Mouse (Mus musculus): ENCODE results near the gene Car5a.
A peak's percentile ranks its signal among the peaks of the same experiment; 100 is the strongest.

Gene Car5a

DNA sequence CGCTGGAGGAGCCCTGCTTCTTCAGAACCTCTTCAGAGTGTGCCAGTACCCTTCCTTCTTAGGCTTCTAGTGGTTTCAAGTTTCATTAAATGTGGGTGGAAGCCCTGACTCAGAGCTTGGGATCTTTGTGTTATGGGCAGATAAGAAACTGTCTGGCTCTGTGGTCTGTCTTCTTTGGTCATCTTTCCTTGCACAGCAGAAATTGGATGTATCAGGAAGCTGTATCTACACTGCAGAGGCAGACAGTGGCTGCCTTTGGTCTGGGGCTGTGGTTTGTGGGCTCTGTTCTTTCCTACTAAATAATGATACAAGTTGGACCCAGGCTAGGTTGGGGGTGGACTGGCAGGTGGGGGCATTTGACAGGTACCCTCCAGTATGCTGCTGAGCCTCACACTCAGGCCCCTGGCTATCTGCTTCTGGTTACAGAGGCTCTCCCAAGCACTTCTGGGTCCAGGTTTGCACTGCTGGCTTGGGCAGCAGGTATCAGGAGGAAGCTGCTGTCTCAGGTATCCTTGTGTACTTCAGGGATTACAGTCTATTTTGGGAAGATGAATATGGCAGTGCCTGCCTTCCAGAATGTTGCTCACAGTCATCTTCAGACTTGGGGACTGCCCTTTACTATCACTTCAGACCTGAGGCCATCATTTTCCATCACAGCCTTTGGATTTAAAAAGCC, 11.3 kb upstream of the Car5a start:
- DNase-seq (ENCODE audit: low spot score): no peak

- DNase-seq (ENCODE audit: low spot score): no peak
These were observed 10.4 kb upstream of the Car5a start for GRCm38 (mm10) chr8:121954981-121955555.

GRCm38 (mm10) chr8:121953821-121954545, 9.3 kb upstream of the Car5a start:
- DNase-seq (ENCODE audit: low spot score): no peak

DNA sequence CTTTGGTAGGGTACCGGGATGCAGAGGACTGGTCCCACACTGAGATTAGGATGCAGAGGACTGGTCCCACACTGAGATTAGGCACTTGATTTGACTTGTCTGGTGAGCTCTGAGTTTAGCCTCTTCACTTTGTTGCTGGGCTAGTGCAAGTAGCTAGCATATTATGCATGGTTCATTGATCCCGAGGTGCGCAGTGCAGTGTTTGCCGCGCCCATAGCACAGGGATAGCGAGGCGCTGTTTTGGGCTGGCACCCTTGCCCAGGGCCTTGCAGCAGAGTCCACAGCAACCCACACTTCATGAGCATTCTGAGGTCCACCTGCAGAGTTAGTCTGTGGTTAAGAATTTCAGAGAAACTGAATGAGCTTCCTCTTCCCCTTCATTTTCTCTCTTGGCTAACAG, 8.1 kb upstream of the Car5a start:
- DNase-seq (ENCODE audit: low spot score): no peak

DNA sequence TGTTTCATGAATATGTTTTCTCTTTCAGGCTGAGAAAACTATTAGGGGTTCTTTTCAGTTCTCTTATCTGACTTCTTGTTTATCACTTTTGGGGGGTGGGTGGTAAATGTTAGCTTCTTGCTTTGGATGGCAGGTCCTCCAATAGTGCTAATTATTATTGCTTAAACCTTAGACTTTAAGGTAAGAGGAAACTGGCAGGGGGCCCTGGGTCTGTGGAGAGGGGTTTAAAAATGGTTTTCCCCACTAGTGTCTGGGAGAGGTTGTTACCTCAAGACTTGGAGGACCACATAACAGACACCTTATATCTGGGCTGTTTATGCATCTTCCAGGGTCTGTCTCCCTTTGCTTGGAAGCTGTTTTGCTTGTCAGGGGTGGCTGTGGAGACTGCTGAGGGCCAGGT, 7.4 kb upstream of the Car5a start:
- DNase-seq (ENCODE audit: low spot score): no peak

GRCm38 (mm10) chr8:121951656-121952009, 6.9 kb upstream of the Car5a start:
- no peak for DNase-seq (ENCODE audit: low spot score)

- peak; percentile 54 for DNase-seq (ENCODE audit: low spot score)
These were observed 6.3 kb upstream of the Car5a start for GRCm38 (mm10) chr8:121950749-121951655.

DNA sequence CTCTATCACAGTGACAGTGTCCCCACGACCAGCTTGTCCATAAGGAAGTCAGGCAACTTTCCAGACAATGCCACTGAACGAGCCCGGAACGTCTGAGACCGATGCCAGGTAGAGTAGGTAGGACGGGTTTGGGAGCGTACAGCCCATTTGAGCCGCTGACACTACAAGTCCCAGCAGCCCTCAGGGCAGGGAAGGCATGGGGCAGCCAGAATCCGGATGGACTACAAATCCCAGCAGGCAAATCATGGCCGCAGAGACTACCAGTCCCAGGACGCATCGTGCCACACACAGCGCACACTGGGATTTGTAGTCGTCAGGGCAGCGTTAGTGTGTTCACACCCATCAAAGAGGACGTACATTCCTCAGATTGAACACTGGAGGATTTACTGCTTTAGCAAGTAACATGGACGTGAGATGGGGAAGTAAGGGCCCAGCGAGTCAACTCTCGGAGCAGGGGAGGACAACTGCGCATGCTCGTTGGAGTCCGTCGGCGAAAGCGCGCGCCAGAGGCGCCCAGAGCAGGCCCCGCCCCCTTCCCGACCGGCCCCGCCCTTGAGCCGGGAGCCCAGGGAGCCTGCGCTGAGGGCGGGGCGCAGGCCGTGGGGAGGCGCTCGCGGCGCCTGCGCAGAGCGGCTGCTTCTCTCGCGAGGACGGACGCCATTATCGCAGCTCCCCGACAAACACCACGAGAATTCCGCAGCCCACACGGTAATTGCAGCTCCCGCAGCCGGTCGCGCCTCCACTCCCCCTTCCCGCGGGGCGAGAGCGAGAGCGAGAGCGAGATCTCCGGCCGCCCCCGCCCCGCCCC, 5.4 kb upstream of the Car5a start:
- DNase-seq (ENCODE audit: low spot score): peak; percentile 99

GRCm38 (mm10) chr8:121949222-121949800, 4.6 kb upstream of the Car5a start, which contains the start of gene Banp:
Banp (plus strand) TSS chr8:121949750.
- no peak for DNase-seq (ENCODE audit: low spot score)

GRCm38 (mm10) chr8:121948321-121949145, 3.8 kb upstream of the Car5a start:
- DNase-seq (ENCODE audit: low spot score): no peak

DNA sequence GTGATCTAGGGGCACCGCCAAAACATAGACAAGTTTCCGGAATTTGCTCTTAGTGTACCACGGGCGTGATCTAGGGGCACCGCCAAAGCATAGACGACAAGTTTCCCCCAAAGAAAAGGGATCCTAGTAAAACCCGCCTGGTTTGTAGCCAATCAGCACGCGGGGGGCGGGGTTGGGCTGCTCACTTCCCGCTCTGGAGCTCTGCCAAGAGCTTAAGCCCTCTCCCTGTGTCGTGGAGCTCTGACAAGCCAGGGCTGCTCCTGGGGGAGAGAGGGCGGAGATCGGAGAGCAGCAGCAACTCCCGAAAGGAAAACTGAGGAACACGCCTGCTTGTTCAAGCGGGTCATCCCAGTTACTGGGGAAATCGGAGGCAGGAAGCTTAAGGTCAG, 3.0 kb upstream of the Car5a start:
- DNase-seq (ENCODE audit: low spot score): peak; percentile 84

DNA sequence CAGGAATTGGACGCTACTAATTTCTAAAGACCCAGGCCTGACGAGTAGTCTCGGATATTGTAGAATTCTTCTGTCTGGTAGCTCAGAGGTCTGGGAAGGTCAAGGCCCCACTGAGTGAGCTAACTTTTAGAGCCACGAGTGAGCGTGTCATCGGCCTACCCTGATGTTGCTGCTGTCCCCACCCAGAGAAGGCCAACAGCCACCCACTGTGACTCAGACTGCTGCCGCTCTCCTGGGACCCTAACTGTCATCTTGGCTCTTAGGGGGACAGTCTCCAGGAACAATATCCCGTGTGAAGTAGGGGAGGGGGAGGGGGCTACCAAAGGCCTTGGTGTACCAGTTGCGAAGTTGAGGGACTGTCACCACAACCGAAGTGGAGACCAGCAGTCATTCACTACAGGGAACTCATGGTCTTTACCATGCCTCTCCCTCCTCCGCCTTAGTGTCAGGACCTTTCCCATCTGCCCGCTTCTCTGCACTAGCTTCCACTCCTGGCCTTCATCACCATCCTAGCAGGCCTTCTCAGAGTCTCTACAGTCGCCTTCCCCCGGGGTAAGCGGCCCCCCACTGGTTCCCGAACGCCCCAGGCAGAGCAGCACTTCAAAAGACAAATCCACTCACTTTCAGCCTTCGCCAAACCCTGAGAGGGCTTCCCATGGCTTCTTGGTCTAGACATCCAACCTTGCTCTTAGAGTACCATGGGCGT, 2.5 kb upstream of the Car5a start:
- DNase-seq (ENCODE audit: low spot score): no peak

DNA sequence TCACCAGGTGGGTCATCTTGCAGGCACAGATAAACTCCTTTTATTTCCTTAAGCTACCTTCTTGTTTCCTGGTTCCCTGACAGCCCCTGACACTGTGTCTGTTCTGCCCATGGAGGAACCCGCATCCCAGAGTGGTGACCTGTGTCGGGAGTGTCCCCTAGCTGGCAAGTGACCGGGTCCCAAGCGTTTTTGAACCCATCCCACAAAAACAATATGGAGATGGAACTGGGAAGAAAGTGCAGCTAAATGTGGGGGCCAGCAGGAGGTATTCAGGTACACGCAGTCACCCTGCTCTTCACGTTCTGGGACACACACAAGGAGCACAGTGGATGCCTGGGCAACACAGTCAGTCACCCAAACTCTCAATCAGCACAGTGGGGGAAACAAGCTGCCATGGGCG, 1.6 kb upstream of the Car5a start:
- DNase-seq (ENCODE audit: low spot score): no peak

DNA sequence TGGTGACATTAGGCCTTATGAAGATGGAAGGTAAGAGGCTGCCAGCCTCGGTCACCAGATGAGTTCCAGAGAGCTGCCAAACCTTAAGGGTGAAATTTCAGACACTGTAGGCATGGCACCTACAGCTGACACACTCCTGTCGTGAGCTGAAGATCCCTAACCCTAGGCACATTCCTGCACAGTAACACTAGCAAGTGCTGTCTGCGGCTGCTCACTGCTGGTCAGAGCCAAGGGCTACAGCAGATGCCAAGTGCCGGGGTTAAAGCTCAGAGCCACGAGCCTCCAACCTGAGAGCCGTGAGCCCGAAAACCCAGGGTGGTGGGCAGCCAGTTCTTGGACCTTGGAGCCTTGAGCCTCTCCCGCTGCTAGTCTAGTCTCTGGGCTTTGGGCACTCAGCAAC, 988 bp downstream of the Car5a start:
- no peak for DNase-seq (ENCODE audit: low spot score)

DNA sequence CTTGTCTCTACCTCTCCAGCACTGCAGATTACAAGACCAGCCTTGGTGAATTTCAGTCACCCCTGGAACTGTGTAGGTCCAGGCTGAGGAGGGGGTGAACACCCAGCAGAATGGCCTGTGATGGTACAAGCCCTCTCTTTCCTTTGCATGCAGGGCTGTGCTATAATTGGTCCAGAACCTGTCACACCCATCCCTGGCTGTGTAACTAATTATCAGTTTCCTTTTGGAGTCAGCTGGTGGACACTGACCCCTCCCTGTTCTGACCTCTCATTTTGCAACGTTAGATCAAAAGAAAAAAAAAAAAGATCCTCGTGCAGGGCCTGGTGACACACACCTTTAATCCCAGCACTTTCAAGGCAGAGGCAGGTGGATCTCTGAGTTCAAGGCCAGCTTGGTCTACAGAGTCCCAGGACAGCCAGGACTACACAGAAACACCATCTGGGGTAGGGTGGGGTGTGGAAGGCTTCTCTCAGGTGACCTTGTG, 1.6 kb downstream of the Car5a start:
- no peak for DNase-seq (ENCODE audit: low spot score)

GRCm38 (mm10) chr8:121938732-121939131, 6.0 kb downstream of the Car5a start:
- DNase-seq (ENCODE audit: low spot score): no peak

DNA sequence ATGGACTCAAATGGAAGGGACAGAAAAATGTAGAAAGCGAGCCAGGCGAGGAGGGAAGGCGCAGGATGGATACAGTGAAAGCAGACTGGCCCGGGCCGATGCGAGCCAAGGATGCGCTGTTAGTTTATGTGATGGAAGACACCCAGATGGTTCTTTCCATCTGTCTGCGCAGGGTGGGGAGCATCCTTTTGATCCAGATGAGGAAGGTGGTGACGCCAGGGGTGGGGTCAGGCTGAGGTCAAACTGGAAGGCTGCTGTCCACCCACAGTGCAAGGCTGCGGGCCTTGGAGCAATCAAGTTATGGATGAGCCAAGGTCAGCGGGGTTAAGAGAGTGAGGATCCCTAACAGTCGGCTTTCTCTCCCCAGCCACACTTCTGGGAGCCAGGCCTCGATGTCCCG, 8.3 kb downstream of the Car5a start:
- no peak for DNase-seq (ENCODE audit: low spot score)

DNA sequence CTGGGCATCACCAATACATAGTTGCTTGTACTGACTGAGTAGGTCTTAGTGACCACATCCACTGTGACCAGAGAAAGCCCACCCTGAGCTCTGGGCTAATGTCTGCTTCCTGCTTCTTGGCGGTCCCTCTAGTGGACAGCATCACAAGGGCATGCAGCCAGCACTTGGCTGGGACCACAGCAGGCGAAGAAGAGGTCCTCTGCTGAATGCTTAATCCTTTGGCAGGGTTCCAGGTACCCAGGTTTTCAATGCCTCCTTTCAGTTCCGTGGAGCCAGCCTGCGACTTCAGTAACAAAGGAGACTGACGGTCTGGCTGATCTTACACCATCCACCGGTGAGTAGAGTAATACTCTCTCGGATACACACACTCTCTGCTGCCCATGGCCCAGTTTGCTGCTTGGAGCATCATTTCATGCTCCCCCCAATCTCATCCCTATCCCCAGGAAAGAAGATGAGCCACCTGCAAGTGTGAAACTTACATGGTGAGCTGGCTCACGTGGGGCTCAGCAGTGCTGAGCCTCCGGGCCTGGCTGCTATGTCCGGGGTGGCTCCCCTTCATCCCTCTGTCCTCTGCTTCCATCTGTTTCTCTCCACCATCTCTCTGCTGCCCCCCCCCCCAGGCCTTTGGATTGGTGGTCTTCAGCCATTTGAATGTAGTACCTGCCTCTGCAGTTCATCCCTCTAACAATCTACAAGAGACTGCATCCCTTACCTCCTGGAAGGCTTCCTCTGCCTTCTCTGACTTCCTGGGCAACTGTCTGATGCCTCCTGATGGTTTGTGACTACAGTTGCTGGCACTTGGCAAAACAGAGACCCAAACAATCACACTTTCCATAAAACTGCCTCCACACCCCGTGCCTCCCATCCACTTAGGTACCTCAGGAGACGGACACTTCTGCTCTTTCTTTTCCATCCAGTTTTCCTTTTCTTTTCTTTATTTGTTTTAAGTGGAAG, 9.1 kb downstream of the Car5a start:
- no peak for DNase-seq (ENCODE audit: low spot score)

Measured in spleen, adult 12 weeks (tissue).